Mouse (Mus musculus): ENCODE measurements around the gene Rpa1. TPM values are rescaled to one million over a fixed set of nuclear protein-coding genes. Genes with fewer than 3 reads are reported as not detected.

Gene Rpa1
- polyA plus RNA-seq, 1 experiment from 2014 or later, result 163 TPM

GRCm38 (mm10) chr11:75273466-75273865 lies 74.7 kb downstream of the Rpa1 start:
- ATAC-seq (ENCODE audit: insufficient number of reproducible peaks, insufficient read depth, low FRiP score, low TSS enrichment, low read depth), result no peak
- H3K9ac ChIP-seq (replicated peaks), result peak overlapping the region; percentile 40; the same call in 1 of the 2 replicates
- H3K27ac ChIP-seq, result peak overlapping the region; percentile 50
- H3K9me3 ChIP-seq, result no peaks in the 10 kb centered on the region
- H3K4me2 ChIP-seq, result 0 out of 2 replicates have a peak overlapping the region, but pooled peaks have one; percentile 19
- H3K27me3 ChIP-seq, result peaks cover 4% of the 10 kb centered on the region; the same call in 1 of the 2 replicates
- WGBS, result 21% methylated on average over 8 of the region's 8 CpGs
- H3K4me3 ChIP-seq (replicated peaks), result no peak overlapping the region
- H3K36me3 ChIP-seq, result no peaks in the 10 kb centered on the region
- peaks cover 27% of the 10 kb centered on the region for H3K4me1 ChIP-seq (replicated peaks)

- no peak overlapping the region for H3K4me3 ChIP-seq (replicated peaks)
- H3K27ac ChIP-seq, result no peak overlapping the region
- H3K36me3 ChIP-seq, result no peaks in the 10 kb centered on the region
- 64% methylated on average over 7 of the region's 7 CpGs for WGBS
- ATAC-seq (ENCODE audit: insufficient number of reproducible peaks, insufficient read depth, low FRiP score, low TSS enrichment, low read depth), result no peak
- H3K4me2 ChIP-seq, result no peak overlapping the region
- no peaks in the 10 kb centered on the region for H3K9me3 ChIP-seq
- no peak overlapping the region for H3K9ac ChIP-seq (replicated peaks)
- H3K4me1 ChIP-seq (replicated peaks), result peaks cover 27% of the 10 kb centered on the region
- peaks cover 4% of the 10 kb centered on the region; the same call in 1 of the 2 replicates for H3K27me3 ChIP-seq
These were observed 77.1 kb downstream of the Rpa1 start for GRCm38 (mm10) chr11:75270985-75271434.

GRCm38 (mm10) chr11:75270276-75270984 lies 77.7 kb downstream of the Rpa1 start:
- Histone ChIP-seq H3K36me3 (no peaks in the 10 kb centered on the region), H3K27me3 (peaks cover 4% of the 10 kb centered on the region; the same call in 1 of the 2 replicates), H3K4me3 (replicated peaks) (no peak overlapping the region), H3K4me2 (no peak overlapping the region), H3K9me3 (no peaks in the 10 kb centered on the region), H3K27ac (no peak overlapping the region), H3K4me1 (replicated peaks) (peaks cover 28% of the 10 kb centered on the region), H3K9ac (replicated peaks) (no peak overlapping the region)
- ATAC-seq (ENCODE audit: insufficient number of reproducible peaks, insufficient read depth, low FRiP score, low TSS enrichment, low read depth), result no peak
- WGBS, result 75% methylated on average over 8 of the region's 8 CpGs

- Histone ChIP-seq H3K4me2 (no peak overlapping the region), H3K27ac (no peak overlapping the region), H3K9ac (replicated peaks) (no peak overlapping the region), H3K36me3 (no peaks in the 10 kb centered on the region), H3K9me3 (no peaks in the 10 kb centered on the region), H3K4me1 (replicated peaks) (peaks cover 24% of the 10 kb centered on the region), H3K27me3 (peaks cover 8% of the 10 kb centered on the region; the same call in 1 of the 2 replicates), H3K4me3 (replicated peaks) (no peak overlapping the region)
- ATAC-seq (ENCODE audit: insufficient number of reproducible peaks, insufficient read depth, low FRiP score, low TSS enrichment, low read depth), result no peak
- 80% methylated on average over 4 of the region's 4 CpGs for WGBS
These were observed 78.9 kb downstream of the Rpa1 start for GRCm38 (mm10) chr11:75269213-75269612.

- Histone ChIP-seq H3K4me2 (no peak overlapping the region), H3K4me1 (replicated peaks) (peaks cover 27% of the 10 kb centered on the region), H3K4me3 (replicated peaks) (no peak overlapping the region), H3K9ac (replicated peaks) (no peak overlapping the region), H3K9me3 (no peaks in the 10 kb centered on the region), H3K27ac (no peak overlapping the region), H3K36me3 (no peaks in the 10 kb centered on the region), H3K27me3 (peaks cover 4% of the 10 kb centered on the region; the same call in 1 of the 2 replicates)
- WGBS, result 86% methylated on average over 5 of the region's 5 CpGs
- no peak for ATAC-seq (ENCODE audit: insufficient number of reproducible peaks, insufficient read depth, low FRiP score, low TSS enrichment, low read depth)
These were observed 79.6 kb downstream of the Rpa1 start for GRCm38 (mm10) chr11:75268492-75268891.

GRCm38 (mm10) chr11:75267826-75268281 lies 80.3 kb downstream of the Rpa1 start:
- 66% methylated on average over 9 of the region's 9 CpGs for WGBS
- Histone ChIP-seq H3K4me1 (replicated peaks) (peaks cover 28% of the 10 kb centered on the region), H3K27ac (no peak overlapping the region)

GRCm38 (mm10) chr11:75265545-75265944 lies 82.6 kb downstream of the Rpa1 start:
- Histone ChIP-seq H3K27me3 (0 out of 2 replicates have a peak, but pooled peaks cover 4% of the 10 kb centered on the region), H3K27ac (no peak overlapping the region), H3K4me3 (replicated peaks) (no peak overlapping the region), H3K4me1 (replicated peaks) (peaks cover 41% of the 10 kb centered on the region), H3K36me3 (no peaks in the 10 kb centered on the region), H3K4me2 (no peak overlapping the region), H3K9me3 (no peaks in the 10 kb centered on the region), H3K9ac (replicated peaks) (no peak overlapping the region)
- ATAC-seq (ENCODE audit: insufficient number of reproducible peaks, insufficient read depth, low FRiP score, low TSS enrichment, low read depth), result no peak
- WGBS, result 39% methylated on average over 15 of the region's 15 CpGs

More at GRCm38 (mm10) chr11:75267826-75268281, 80.3 kb downstream of the Rpa1 start:
- H3K36me3 ChIP-seq, result no peaks in the 10 kb centered on the region
- H3K27me3 ChIP-seq, result 0 out of 2 replicates have a peak, but pooled peaks cover 4% of the 10 kb centered on the region
- no peak overlapping the region for H3K9ac ChIP-seq (replicated peaks)
- no peak for ATAC-seq (ENCODE audit: insufficient number of reproducible peaks, insufficient read depth, low FRiP score, low TSS enrichment, low read depth)
- H3K4me3 ChIP-seq (replicated peaks), result no peak overlapping the region
- H3K4me2 ChIP-seq, result no peak overlapping the region
- no peaks in the 10 kb centered on the region for H3K9me3 ChIP-seq

- no peak overlapping the region for H3K4me3 ChIP-seq (replicated peaks)
- H3K9me3 ChIP-seq, result no peaks in the 10 kb centered on the region
- H3K4me1 ChIP-seq (replicated peaks), result peaks cover 51% of the 10 kb centered on the region
- 83% methylated on average over 6 of the region's 6 CpGs for WGBS
- H3K27ac ChIP-seq, result no peak overlapping the region
- H3K27me3 ChIP-seq, result 0 out of 2 replicates have a peak, but pooled peaks cover 4% of the 10 kb centered on the region
- ATAC-seq (ENCODE audit: insufficient number of reproducible peaks, insufficient read depth, low FRiP score, low TSS enrichment, low read depth), result no peak
- H3K9ac ChIP-seq (replicated peaks), result no peak overlapping the region
- H3K36me3 ChIP-seq, result no peaks in the 10 kb centered on the region
- H3K4me2 ChIP-seq, result no peak overlapping the region
These were observed 83.6 kb downstream of the Rpa1 start for GRCm38 (mm10) chr11:75264550-75264949.

- H3K27ac ChIP-seq, result peak overlapping the region; percentile 67; the same call in 1 of the 2 replicates
- no peak for ATAC-seq (ENCODE audit: insufficient number of reproducible peaks, insufficient read depth, low FRiP score, low TSS enrichment, low read depth)
- no peaks in the 10 kb centered on the region for H3K36me3 ChIP-seq
- no peak overlapping the region for H3K4me2 ChIP-seq
- no peak overlapping the region for H3K4me3 ChIP-seq (replicated peaks)
- H3K9me3 ChIP-seq, result no peaks in the 10 kb centered on the region
- H3K9ac ChIP-seq (replicated peaks), result no peak overlapping the region
- H3K4me1 ChIP-seq (replicated peaks), result peaks cover 53% of the 10 kb centered on the region
- H3K27me3 ChIP-seq, result 0 out of 2 replicates have a peak, but pooled peaks cover 4% of the 10 kb centered on the region
- 31% methylated on average over 6 of the region's 6 CpGs for WGBS
These were observed 84.2 kb downstream of the Rpa1 start for GRCm38 (mm10) chr11:75263964-75264312.

GRCm38 (mm10) chr11:75263274-75263963 lies 84.7 kb downstream of the Rpa1 start:
- Histone ChIP-seq H3K36me3 (no peaks in the 10 kb centered on the region), H3K27ac (peak overlapping the region; percentile 67; the same call in 1 of the 2 replicates), H3K27me3 (0 out of 2 replicates have a peak, but pooled peaks cover 4% of the 10 kb centered on the region), H3K4me1 (replicated peaks) (peaks cover 53% of the 10 kb centered on the region), H3K9me3 (no peaks in the 10 kb centered on the region), H3K4me3 (replicated peaks) (no peak overlapping the region), H3K4me2 (0 out of 2 replicates have a peak overlapping the region, but pooled peaks have one; percentile 6), H3K9ac (replicated peaks) (peak overlapping the region; percentile 18; the same call in 1 of the 2 replicates)
- ATAC-seq (ENCODE audit: insufficient number of reproducible peaks, insufficient read depth, low FRiP score, low TSS enrichment, low read depth), result no peak
- WGBS, result 23% methylated on average over 15 of the region's 15 CpGs

GRCm38 (mm10) chr11:75262791-75263190 lies 85.3 kb downstream of the Rpa1 start:
- Histone ChIP-seq H3K9me3 (no peaks in the 10 kb centered on the region), H3K4me2 (0 out of 2 replicates have a peak overlapping the region, but pooled peaks have one; percentile 6), H3K4me3 (replicated peaks) (no peak overlapping the region), H3K4me1 (replicated peaks) (peaks cover 53% of the 10 kb centered on the region), H3K27ac (peak overlapping the region; percentile 67; the same call in 1 of the 2 replicates), H3K9ac (replicated peaks) (0 out of 2 replicates have a peak overlapping the region, but pooled peaks have one; percentile 18), H3K27me3 (0 out of 2 replicates have a peak, but pooled peaks cover 4% of the 10 kb centered on the region), H3K36me3 (no peaks in the 10 kb centered on the region)
- 37% methylated on average over 5 of the region's 5 CpGs for WGBS
- no peak for ATAC-seq (ENCODE audit: insufficient number of reproducible peaks, insufficient read depth, low FRiP score, low TSS enrichment, low read depth)

Data from limb, embryonic 12.5 days (tissue).